Mouse (Mus musculus) A20 (cell line): ENCODE results near the gene Npr2.

Experiments
- DNase-seq: peaks from one replicate; pipeline ENCODE4 v3.0.0-alpha.2; 2011; ENCODE audit warnings: low read depth, low spot score

Npr2 gene

GRCm38 (mm10) chr4:43672070-43672469 is 40.3 kb downstream of the Npr2 start:
- DNase-seq = peak; percentile 78

- DNase-seq = no peak
Observed at GRCm38 (mm10) chr4:43673703-43674102, 42.0 kb downstream of the Npr2 start.

- no peak for DNase-seq
Observed at GRCm38 (mm10) chr4:43674974-43675373, 43.2 kb downstream of the Npr2 start.

- DNase-seq = no peak
Observed at GRCm38 (mm10) chr4:43675608-43676007, 43.9 kb downstream of the Npr2 start.

GRCm38 (mm10) chr4:43678541-43678940 is 46.8 kb downstream of the Npr2 start:
- DNase-seq = no peak

GRCm38 (mm10) chr4:43679416-43680043 is 47.8 kb downstream of the Npr2 start:
- no peak for DNase-seq

GRCm38 (mm10) chr4:43690021-43690420 is 58.3 kb downstream of the Npr2 start:
- no peak for DNase-seq

- DNase-seq = no peak
Observed at GRCm38 (mm10) chr4:43691026-43691425, 59.3 kb downstream of the Npr2 start.

- no peak for DNase-seq
Observed at GRCm38 (mm10) chr4:43693806-43694241, 62.1 kb downstream of the Npr2 start.

GRCm38 (mm10) chr4:43694439-43695248 is 62.9 kb downstream of the Npr2 start:
- DNase-seq = no peak

- DNase-seq = no peak
Observed at GRCm38 (mm10) chr4:43695249-43695671, 63.5 kb downstream of the Npr2 start.

GRCm38 (mm10) chr4:43696561-43696960 is 64.8 kb downstream of the Npr2 start:
- DNase-seq = no peak

GRCm38 (mm10) chr4:43700707-43701106 is 69.0 kb downstream of the Npr2 start, which contains the start of gene Olfr70:
TSS of gene Olfr70 (minus strand) at chr4:43700807.
- DNase-seq = no peak
